Mouse (Mus musculus): ENCODE measurements around the gene Wwtr1. TPM values are rescaled to one million over a fixed set of nuclear protein-coding genes. Genes with fewer than 3 reads are reported as not detected.
A peak's percentile ranks its signal among the peaks of the same experiment; 100 is the strongest.

Gene Wwtr1
- polyA plus RNA-seq, 2 experiments, result 0.93 to 1.5 TPM

- no peak for TF ChIP-seq EP300 (IDR thresholded peaks at IDR 0.05; ENCODE audit: low read depth)
- TF ChIP-seq CTCF (IDR thresholded peaks at IDR 0.05; ENCODE audit: low read depth), result no peak
- H3K36me3 ChIP-seq (replicated peaks; ENCODE audit: control insufficient read depth, insufficient read depth, low read depth), result no peaks in the 10 kb centered on the region
- H3K27ac ChIP-seq, result no peak overlapping the region
- H3K27me3 ChIP-seq (ENCODE audit: control insufficient read depth, insufficient read depth, low read length), result no peaks in the 10 kb centered on the region
- H3K9ac ChIP-seq (replicated peaks), result no peak overlapping the region
- DNase-seq (ENCODE audit: low read depth in 3 of 3, low spot score in 3 of 3), result no peak
- H3K9me3 ChIP-seq (ENCODE audit: control insufficient read depth, low read length), result no peaks in the 10 kb centered on the region
- no peak overlapping the region for H3K4me3 ChIP-seq (ENCODE audit: insufficient read depth in 1 of 2, low read depth in 2 of 2, low read length in 2 of 2)
- peaks cover 0 to 2% of the 10 kb centered on the region in 2 experiments; a peak in 2 of 4 replicates for H3K4me1 ChIP-seq (replicated peaks; ENCODE audit: control insufficient read depth in 2 of 2, insufficient read depth in 2 of 2, low read length in 1 of 2)
- ATAC-seq (ENCODE audit: insufficient read depth), result no peak
- 37% methylated on average over 3 of the region's 3 CpGs for WGBS (ENCODE audit: insufficient replicate concordance)
- H3K4me2 ChIP-seq (ENCODE audit: low read depth), result no peak overlapping the region
Observed at GRCm38 (mm10) chr3:57431706-57432105, 144.0 kb downstream of the Wwtr1 start.

GRCm38 (mm10) chr3:57429486-57429885, 146.2 kb downstream of the Wwtr1 start:
- H3K27ac ChIP-seq, result no peak overlapping the region
- ATAC-seq (ENCODE audit: insufficient read depth) (no peak), DNase-seq (ENCODE audit: low read depth in 3 of 3, low spot score in 3 of 3) (no peak)
- no peak overlapping the region for H3K4me2 ChIP-seq (ENCODE audit: low read depth)
- H3K4me1 ChIP-seq (replicated peaks; ENCODE audit: control insufficient read depth in 2 of 2, insufficient read depth in 2 of 2, low read length in 1 of 2), result peaks cover 0 to 1% of the 10 kb centered on the region in 2 experiments; a peak in 1 of 4 replicates
- H3K36me3 ChIP-seq (replicated peaks; ENCODE audit: control insufficient read depth, insufficient read depth, low read depth), result no peaks in the 10 kb centered on the region
- no peak overlapping the region for H3K9ac ChIP-seq (replicated peaks)
- no peaks in the 10 kb centered on the region for H3K9me3 ChIP-seq (ENCODE audit: control insufficient read depth, low read length)
- H3K27me3 ChIP-seq (ENCODE audit: control insufficient read depth, insufficient read depth, low read length), result no peaks in the 10 kb centered on the region
- no peak overlapping the region for H3K4me3 ChIP-seq (ENCODE audit: insufficient read depth in 1 of 2, low read depth in 2 of 2, low read length in 2 of 2)
- WGBS (ENCODE audit: insufficient replicate concordance), result 37% methylated on average over 4 of the region's 4 CpGs
- TF ChIP-seq EP300 (IDR thresholded peaks at IDR 0.05; ENCODE audit: low read depth) (no peak), CTCF (IDR thresholded peaks at IDR 0.05; ENCODE audit: low read depth) (0 out of 2 replicates have a peak, but pooled peaks have one; percentile 10)

- H3K36me3 ChIP-seq (replicated peaks; ENCODE audit: control insufficient read depth, insufficient read depth, low read depth), result no peaks in the 10 kb centered on the region
- TF ChIP-seq EP300 (IDR thresholded peaks at IDR 0.05; ENCODE audit: low read depth), result no peak
- TF ChIP-seq CTCF (IDR thresholded peaks at IDR 0.05; ENCODE audit: low read depth), result no peak
- peaks cover 0 to 3% of the 10 kb centered on the region in 2 experiments; a peak in 1 of 4 replicates for H3K4me1 ChIP-seq (replicated peaks; ENCODE audit: control insufficient read depth in 2 of 2, insufficient read depth in 2 of 2, low read length in 1 of 2)
- H3K27me3 ChIP-seq (ENCODE audit: control insufficient read depth, insufficient read depth, low read length), result no peaks in the 10 kb centered on the region
- ATAC-seq (ENCODE audit: insufficient read depth) (no peak), DNase-seq (ENCODE audit: low read depth in 3 of 3, low spot score in 3 of 3) (no peak)
- H3K9ac ChIP-seq (replicated peaks), result no peak overlapping the region
- 18% methylated on average over 5 of the region's 5 CpGs for WGBS (ENCODE audit: insufficient replicate concordance)
- no peak overlapping the region for H3K27ac ChIP-seq
- H3K9me3 ChIP-seq (ENCODE audit: control insufficient read depth, low read length), result no peaks in the 10 kb centered on the region
- no peak overlapping the region for H3K4me3 ChIP-seq (ENCODE audit: insufficient read depth in 1 of 2, low read depth in 2 of 2, low read length in 2 of 2)
- H3K4me2 ChIP-seq (ENCODE audit: low read depth), result no peak overlapping the region
Observed at GRCm38 (mm10) chr3:57428682-57429464, 146.8 kb downstream of the Wwtr1 start.

- H3K9me3 ChIP-seq (ENCODE audit: control insufficient read depth, low read length), result no peaks in the 10 kb centered on the region
- no peaks in the 10 kb centered on the region for H3K27me3 ChIP-seq (ENCODE audit: control insufficient read depth, insufficient read depth, low read length)
- H3K9ac ChIP-seq (replicated peaks), result no peak overlapping the region
- 65% methylated on average over 11 of the region's 11 CpGs for WGBS (ENCODE audit: insufficient replicate concordance)
- peaks cover 0 to 3% of the 10 kb centered on the region in 2 experiments; a peak in 1 of 4 replicates for H3K4me1 ChIP-seq (replicated peaks; ENCODE audit: control insufficient read depth in 2 of 2, insufficient read depth in 2 of 2, low read length in 1 of 2)
- H3K4me3 ChIP-seq (ENCODE audit: insufficient read depth in 1 of 2, low read depth in 2 of 2, low read length in 2 of 2), result peak overlapping the region; percentile 24 to 27; a peak in 3 of 4 replicates
- DNase-seq (ENCODE audit: low read depth in 3 of 3, low spot score in 3 of 3) (no peak), ATAC-seq (ENCODE audit: insufficient read depth) (no peak)
- TF ChIP-seq EP300 (IDR thresholded peaks at IDR 0.05; ENCODE audit: low read depth) (no peak), CTCF (IDR thresholded peaks at IDR 0.05; ENCODE audit: low read depth) (no peak)
- H3K4me2 ChIP-seq (ENCODE audit: low read depth), result peak overlapping the region; percentile 38
- no peak overlapping the region for H3K27ac ChIP-seq
- H3K36me3 ChIP-seq (replicated peaks; ENCODE audit: control insufficient read depth, insufficient read depth, low read depth), result no peaks in the 10 kb centered on the region
Observed at GRCm38 (mm10) chr3:57426351-57426750, 149.4 kb downstream of the Wwtr1 start.

- no peak for DNase-seq (ENCODE audit: low read depth in 3 of 3, low spot score in 3 of 3)
- TF ChIP-seq CTCF (IDR thresholded peaks at IDR 0.05; ENCODE audit: low read depth) (no peak), EP300 (IDR thresholded peaks at IDR 0.05; ENCODE audit: low read depth) (no peak)
- Histone ChIP-seq H3K27me3 (ENCODE audit: control insufficient read depth, insufficient read depth, low read length) (no peaks in the 10 kb centered on the region), H3K27ac (no peak within 1 kb of the TSS), H3K36me3 (replicated peaks; ENCODE audit: control insufficient read depth, insufficient read depth, low read depth) (no peaks in the 10 kb centered on the region), H3K9ac (replicated peaks) (no peak within 1 kb of the TSS), H3K9me3 (ENCODE audit: control insufficient read depth, low read length) (no peaks in the 10 kb centered on the region), H3K4me3 (ENCODE audit: insufficient read depth in 1 of 2, low read depth in 2 of 2, low read length in 2 of 2) (peak within 1 kb of the TSS; percentile 24 to 27), H3K4me1 (replicated peaks; ENCODE audit: control insufficient read depth in 2 of 2, insufficient read depth in 2 of 2, low read length in 1 of 2) (peaks cover 0 to 3% of the 10 kb centered on the region in 2 experiments; a peak in 1 of 4 replicates), H3K4me2 (ENCODE audit: low read depth) (peak within 1 kb of the TSS; percentile 38)
- ATAC-seq (ENCODE audit: insufficient read depth), result no peak
- WGBS (ENCODE audit: insufficient replicate concordance), result 62% methylated on average over 10 of the region's 10 CpGs
Observed at GRCm38 (mm10) chr3:57425089-57425730, 150.5 kb downstream of the Wwtr1 start, which contains the start of gene Tm4sf4. Gene Tm4sf4 (plus strand): TSS chr3:57425314.

Measured in liver, embryonic 14.5 days (tissue).